Mouse (Mus musculus): ENCODE results near the gene Son. TPM values are rescaled to one million over a fixed set of nuclear protein-coding genes. Genes with fewer than 3 reads are reported as not detected.
"Not testable (repeated sequence)": the region's sequence is repeated elsewhere in the genome, so short reads cannot be mapped to it uniquely, and the experiment has no call there.

The Son gene
- polyA plus RNA-seq, 1 experiment: 331 TPM

DNA sequence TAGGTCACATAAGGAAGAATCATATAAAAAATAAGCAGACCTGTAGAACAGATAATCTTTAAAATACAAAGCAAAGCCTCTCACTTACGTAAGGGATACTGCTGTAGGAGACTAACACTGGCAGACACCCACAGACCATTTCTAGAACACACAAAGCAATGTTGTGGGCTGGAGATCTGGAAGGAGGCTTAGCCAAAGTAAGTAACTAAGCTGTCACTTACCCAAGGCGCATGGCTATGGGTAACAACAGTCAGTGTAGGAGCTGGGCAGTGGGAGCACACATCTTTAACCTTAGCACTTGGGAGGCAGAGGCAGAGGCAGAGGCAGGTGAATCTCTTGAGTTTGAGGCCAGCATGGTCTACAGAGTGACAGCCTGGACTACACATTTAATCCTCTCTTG lies 7.7 kb upstream of the Son start:
- TF ChIP-seq POLR2A (IDR thresholded peaks at IDR 0.05; ENCODE audit: borderline replicate concordance, extremely low read depth, insufficient read depth, insufficient read length, poor library complexity, severe bottlenecking) (no peak), CTCF (IDR thresholded peaks at IDR 0.05; ENCODE audit: borderline replicate concordance, extremely low read depth, insufficient read depth, insufficient read length) (no peak)

DNA sequence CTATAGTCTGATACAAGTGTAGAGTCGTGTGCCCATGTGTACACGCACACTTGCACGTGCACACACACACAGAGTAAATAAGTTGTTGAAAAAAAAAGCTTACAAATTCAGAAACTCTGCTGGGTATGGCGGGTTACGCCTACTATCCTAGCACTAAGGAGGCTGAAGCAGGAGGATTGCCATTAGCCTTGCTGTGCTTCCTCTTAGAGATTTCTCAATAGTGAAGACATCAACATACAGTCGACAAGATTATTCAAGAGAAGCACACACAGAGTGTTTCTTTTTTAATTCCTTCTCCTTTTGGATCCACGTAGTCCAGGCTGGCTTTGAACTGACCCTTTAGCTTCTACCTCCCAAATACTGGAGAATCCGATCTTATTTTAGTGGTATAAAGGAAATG lies 7.1 kb upstream of the Son start:
- TF ChIP-seq CTCF (IDR thresholded peaks at IDR 0.05; ENCODE audit: borderline replicate concordance, extremely low read depth, insufficient read depth, insufficient read length): no peak
- TF ChIP-seq POLR2A (IDR thresholded peaks at IDR 0.05; ENCODE audit: borderline replicate concordance, extremely low read depth, insufficient read depth, insufficient read length, poor library complexity, severe bottlenecking): no peak
- DNase-seq (ENCODE audit: low read depth): no peak

More for the DNA sequence above, 7.7 kb upstream of the Son start:
- no peak for DNase-seq (ENCODE audit: low read depth)

DNA sequence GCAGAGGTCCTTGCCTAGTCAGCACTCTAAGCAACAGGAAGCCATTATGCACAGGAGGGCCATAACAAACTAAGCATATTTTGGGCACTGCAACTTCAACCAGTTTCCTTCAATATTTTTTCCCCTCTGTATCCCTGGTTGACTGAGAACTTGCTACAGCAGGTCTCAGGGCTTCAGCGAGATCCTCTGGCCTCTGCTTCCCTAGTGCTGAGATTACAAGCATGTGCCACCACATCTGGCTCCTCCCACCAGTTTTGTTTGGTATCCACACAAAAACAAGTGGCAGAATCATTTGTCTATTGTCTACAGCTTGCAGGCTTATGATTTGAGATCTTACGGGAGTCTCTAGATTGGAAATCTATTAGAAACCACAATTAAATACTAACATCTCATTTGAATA lies 2.4 kb upstream of the Son start:
- no peak for DNase-seq (ENCODE audit: low read depth)
- TF ChIP-seq POLR2A (IDR thresholded peaks at IDR 0.05; ENCODE audit: borderline replicate concordance, extremely low read depth, insufficient read depth, insufficient read length, poor library complexity, severe bottlenecking) (no peak), CTCF (IDR thresholded peaks at IDR 0.05; ENCODE audit: borderline replicate concordance, extremely low read depth, insufficient read depth, insufficient read length) (no peak)

DNA sequence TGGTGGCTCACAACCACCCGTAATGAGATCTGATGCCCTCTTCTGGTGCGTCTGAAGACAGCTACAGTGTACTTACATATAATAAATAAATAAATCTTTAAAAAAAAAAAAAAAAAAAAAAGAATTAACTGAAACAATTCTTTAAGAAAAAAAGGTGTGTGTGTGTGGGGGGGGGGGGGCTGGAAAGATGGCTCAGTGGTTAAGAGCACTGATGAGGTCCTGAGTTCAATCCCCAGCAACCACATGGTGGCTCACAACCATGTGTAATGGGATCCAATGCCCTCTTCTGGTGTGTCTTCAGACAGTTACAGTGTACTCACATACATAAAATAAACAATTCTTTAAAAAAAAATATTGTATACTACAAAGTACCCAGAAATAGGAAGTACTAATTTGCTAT lies 1.9 kb upstream of the Son start:
- not testable (repeated sequence) for DNase-seq (ENCODE audit: low read depth)

DNA sequence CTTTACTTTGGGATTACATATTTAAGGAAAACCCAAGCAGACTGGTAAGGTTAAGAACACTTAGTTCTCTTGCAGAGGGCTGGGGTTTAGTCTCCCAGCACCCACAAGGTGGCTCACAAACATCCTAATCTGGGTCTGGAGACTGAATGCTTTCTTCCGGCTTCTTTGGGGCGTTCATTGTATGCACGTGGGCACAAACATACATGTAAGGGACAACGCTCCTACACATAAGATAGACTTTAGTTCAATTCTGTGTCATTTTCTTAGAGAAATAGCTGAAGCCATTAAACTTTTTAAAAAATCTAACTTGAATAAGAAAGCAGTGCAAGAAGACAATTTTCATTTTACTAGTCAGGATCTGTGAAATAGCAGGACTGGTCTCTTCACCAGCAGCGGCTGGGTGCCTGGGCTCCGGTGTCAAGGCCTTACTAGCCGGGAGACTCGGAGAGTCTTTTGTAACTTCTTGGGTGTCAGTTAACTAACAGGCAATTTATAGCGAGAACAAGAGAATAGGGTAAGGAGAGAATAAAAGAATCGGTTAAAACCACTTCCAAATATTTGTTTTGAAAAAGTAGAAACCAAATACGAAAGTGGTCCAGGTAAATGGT lies 1.2 kb upstream of the Son start:
- TF ChIP-seq CTCF (IDR thresholded peaks at IDR 0.05; ENCODE audit: borderline replicate concordance, extremely low read depth, insufficient read depth, insufficient read length): 0 out of 2 replicates have a peak, but pooled peaks have one; percentile 3
- no peak for TF ChIP-seq POLR2A (IDR thresholded peaks at IDR 0.05; ENCODE audit: borderline replicate concordance, extremely low read depth, insufficient read depth, insufficient read length, poor library complexity, severe bottlenecking)
- DNase-seq (ENCODE audit: low read depth): peak; percentile 55

DNA sequence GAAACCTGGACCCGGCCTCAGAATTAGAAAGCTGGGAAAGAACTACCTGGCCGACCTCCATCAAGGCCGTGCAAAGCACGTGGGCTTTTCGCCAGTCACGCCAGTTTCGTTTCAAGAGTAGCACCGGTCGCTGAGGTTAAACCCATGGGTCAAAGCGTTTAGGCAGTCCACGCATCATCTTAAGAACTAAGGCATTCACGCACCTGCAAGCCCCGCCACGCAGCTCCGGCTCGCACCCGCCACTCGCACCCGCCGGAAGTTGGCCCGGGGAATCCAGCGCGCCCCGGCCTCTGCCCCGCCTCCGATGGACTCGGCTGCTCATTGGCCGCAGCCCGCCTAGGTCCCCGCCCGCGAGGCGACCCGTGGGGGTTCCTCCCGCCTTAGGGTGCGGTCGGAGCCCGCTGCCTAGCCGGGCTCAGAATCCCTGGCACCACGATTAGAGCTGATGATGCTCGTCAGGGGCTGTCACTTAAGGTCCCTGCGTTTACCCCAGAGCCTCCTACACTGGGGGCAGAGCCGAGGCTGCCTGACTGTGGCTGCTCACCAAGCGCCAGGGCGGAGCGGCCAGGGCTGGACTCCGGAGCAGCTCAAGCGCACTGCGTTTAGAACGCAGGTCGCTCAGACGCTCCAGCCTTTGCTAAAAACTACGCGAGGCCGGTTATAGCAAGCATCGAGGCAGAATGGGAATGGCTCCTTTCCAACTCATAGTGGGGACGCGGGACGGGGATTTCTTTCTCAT lies 456 bp upstream of the Son start, which contains the start of gene Gart:
Gene Gart, minus strand, starts transcription at position 272 of the 739 bp plus-strand sequence.
- DNase-seq (ENCODE audit: low read depth): peak; percentile 95
- TF ChIP-seq CTCF (IDR thresholded peaks at IDR 0.05; ENCODE audit: borderline replicate concordance, extremely low read depth, insufficient read depth, insufficient read length) (no peak), POLR2A (IDR thresholded peaks at IDR 0.05; ENCODE audit: borderline replicate concordance, extremely low read depth, insufficient read depth, insufficient read length, poor library complexity, severe bottlenecking) (peak; percentile 88)

DNA sequence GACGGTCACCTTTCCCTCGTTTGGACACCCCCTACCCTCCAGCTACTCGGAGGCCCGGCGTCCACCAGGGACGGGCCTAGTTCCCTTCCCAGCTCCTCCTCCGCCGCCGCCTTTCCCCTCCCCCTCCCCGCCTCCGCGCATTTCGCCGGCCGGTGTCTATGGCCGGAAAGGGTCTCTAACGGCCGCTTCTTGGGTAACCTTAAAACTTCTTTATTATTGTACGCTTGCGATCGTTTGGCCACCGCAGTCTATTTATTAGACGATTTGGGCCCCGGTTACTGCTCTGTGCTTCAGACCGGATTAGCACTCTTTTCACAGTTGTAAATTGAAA lies 879 bp downstream of the Son start:
- peak; percentile 77 for DNase-seq (ENCODE audit: low read depth)
- TF ChIP-seq CTCF (IDR thresholded peaks at IDR 0.05; ENCODE audit: borderline replicate concordance, extremely low read depth, insufficient read depth, insufficient read length) (no peak), POLR2A (IDR thresholded peaks at IDR 0.05; ENCODE audit: borderline replicate concordance, extremely low read depth, insufficient read depth, insufficient read length, poor library complexity, severe bottlenecking) (no peak)

DNA sequence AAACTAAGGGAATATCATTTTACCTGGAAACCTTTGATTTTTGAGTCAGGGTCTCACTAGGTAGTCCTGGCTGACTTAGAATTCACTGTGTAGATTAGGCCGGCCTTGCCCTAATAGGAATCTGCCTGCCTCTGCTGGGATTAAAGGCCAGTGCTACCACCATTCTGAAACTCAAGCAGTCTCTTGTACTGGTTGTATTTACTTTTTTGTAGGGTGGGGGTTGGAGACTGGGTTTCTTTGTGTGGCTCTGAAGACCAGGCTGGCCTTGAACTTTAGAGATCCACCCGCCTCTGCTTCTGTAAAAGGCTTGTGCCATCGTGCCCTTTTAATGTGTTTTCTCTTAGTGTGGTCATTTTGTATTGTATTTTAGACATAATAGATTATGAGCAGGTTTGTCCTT lies 1.9 kb downstream of the Son start:
- TF ChIP-seq POLR2A (IDR thresholded peaks at IDR 0.05; ENCODE audit: borderline replicate concordance, extremely low read depth, insufficient read depth, insufficient read length, poor library complexity, severe bottlenecking) (no peak), CTCF (IDR thresholded peaks at IDR 0.05; ENCODE audit: borderline replicate concordance, extremely low read depth, insufficient read depth, insufficient read length) (no peak)
- peak; percentile 11 for DNase-seq (ENCODE audit: low read depth)

DNA sequence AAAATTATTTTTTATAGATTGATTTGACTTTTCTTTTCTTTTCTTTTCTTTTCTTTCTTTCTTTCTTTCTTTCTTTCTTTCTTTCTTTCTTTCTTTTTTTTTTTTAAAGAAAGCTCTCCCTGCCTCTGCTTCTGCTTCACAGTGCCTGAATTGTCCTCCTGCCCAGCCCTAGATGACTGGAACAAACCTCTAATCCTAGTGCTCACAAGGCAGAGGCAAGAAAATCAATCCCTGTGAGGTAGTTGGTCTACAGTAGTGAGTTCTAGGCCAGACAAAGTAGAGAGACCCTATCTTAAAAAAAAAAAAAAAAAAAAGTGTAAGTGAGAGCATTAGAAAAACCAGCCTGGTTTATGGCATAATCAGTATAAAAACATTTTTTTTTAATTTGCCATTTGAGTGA lies 2.5 kb downstream of the Son start:
- DNase-seq (ENCODE audit: low read depth): no peak
- TF ChIP-seq CTCF (IDR thresholded peaks at IDR 0.05; ENCODE audit: borderline replicate concordance, extremely low read depth, insufficient read depth, insufficient read length) (no peak), POLR2A (IDR thresholded peaks at IDR 0.05; ENCODE audit: borderline replicate concordance, extremely low read depth, insufficient read depth, insufficient read length, poor library complexity, severe bottlenecking) (no peak)

DNA sequence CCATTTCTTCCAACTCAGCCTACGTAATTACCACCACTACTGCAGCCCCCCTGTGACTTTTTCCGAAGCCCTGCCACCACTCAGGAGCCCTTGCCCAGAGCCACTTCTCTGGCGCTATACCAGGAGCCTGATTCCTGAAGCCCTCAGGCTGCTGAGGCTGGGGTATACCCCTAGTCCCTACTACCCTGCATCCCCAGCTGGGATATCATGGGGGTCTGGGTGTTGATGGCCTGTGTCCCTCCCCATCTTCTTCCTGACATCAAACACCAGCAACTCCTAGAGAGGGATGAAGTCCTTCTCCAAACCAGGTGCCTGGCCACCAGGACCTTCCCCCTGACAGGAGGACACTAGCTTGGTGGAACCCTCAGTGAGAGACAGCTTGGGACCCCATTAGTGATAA lies 4.9 kb downstream of the Son start:
- DNase-seq (ENCODE audit: low read depth): no peak
- TF ChIP-seq CTCF (IDR thresholded peaks at IDR 0.05; ENCODE audit: borderline replicate concordance, extremely low read depth, insufficient read depth, insufficient read length) (no peak), POLR2A (IDR thresholded peaks at IDR 0.05; ENCODE audit: borderline replicate concordance, extremely low read depth, insufficient read depth, insufficient read length, poor library complexity, severe bottlenecking) (no peak)

DNA sequence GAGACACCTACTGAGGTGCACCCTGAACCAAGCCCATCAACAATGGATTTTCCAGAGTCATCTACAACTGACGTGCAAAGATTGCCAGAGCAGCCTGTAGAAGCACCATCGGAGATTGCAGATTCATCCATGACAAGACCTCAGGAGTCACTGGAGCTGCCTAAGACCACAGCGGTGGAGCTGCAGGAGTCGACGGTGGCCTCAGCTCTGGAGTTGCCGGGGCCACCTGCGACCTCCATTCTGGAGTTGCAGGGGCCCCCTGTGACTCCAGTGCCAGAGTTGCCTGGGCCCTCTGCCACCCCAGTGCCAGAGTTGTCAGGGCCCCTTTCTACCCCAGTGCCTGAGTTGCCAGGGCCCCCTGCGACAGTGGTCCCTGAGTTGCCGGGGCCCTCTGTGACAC lies 8.0 kb downstream of the Son start:
- TF ChIP-seq POLR2A (IDR thresholded peaks at IDR 0.05; ENCODE audit: borderline replicate concordance, extremely low read depth, insufficient read depth, insufficient read length, poor library complexity, severe bottlenecking) (no peak), CTCF (IDR thresholded peaks at IDR 0.05; ENCODE audit: borderline replicate concordance, extremely low read depth, insufficient read depth, insufficient read length) (no peak)

DNA sequence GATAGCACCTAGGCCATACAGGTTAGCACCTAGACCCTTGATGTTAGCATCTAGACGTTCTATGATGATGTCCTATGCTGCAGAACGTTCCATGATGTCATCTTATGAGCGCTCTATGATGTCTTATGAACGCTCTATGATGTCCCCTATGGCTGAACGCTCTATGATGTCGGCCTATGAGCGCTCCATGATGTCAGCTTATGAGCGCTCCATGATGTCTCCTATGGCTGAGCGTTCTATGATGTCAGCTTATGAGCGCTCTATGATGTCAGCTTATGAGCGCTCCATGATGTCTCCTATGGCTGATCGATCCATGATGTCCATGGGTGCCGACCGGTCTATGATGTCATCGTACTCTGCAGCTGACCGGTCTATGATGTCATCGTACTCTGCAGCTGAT lies 10.0 kb downstream of the Son start:
- TF ChIP-seq POLR2A (IDR thresholded peaks at IDR 0.05; ENCODE audit: borderline replicate concordance, extremely low read depth, insufficient read depth, insufficient read length, poor library complexity, severe bottlenecking) (no peak), CTCF (IDR thresholded peaks at IDR 0.05; ENCODE audit: borderline replicate concordance, extremely low read depth, insufficient read depth, insufficient read length) (no peak)
- DNase-seq (ENCODE audit: low read depth): no peak

More for the DNA sequence above, 8.0 kb downstream of the Son start:
- no peak for DNase-seq (ENCODE audit: low read depth)

All from brain, embryonic 14.5 days (tissue).